Mouse (Mus musculus): ENCODE measurements around the gene Gm28042.

Gm28042 gene

DNA sequence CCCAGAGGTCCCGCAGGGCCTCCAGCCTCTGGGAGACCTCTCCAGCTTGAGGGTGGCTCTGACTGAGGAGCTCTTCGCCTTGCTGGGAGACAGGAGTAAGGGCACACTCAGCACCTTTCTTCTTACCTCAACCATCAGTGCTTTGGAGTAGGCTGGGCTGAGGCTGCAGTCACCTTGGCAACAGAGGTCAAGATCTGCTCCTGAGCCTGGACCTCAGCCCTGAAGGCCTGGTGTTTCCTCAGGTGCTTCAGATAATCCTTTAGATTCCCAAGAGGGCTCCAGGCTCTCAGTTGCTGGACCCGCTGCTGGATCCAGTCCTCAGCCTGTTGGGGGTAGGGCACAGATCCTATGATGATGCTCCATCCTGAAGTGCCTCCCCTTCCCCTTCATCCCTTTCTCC, 32.2 kb downstream of the Gm28042 start:
- no peak for DNase-seq (ENCODE audit: low spot score in 2 of 2)

- DNase-seq (ENCODE audit: low spot score in 2 of 2), result no peak
These were observed 32.9 kb downstream of the Gm28042 start for GRCm38 (mm10) chr2:120060190-120060589.

DNA sequence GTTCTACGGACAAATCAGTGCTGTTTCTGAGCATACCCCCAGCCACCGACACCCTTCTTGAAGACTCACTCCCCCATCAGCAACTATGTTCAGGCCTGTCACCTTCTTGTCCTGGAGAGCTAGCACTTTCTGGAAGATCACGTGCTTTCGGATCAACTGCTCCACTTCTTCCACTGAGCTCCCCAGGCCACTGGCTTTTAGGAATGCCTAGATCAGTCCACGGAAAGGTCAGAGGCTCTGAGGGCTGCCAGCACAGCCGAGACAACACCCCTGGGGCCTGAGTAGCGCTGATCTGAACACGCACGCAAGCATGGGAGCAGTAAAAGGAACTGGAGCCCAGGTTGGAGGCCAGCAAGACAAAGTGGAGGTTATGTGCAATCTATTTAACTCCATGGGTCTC, 33.4 kb downstream of the Gm28042 start:
- DNase-seq (ENCODE audit: low spot score in 2 of 2), result no peak

DNA sequence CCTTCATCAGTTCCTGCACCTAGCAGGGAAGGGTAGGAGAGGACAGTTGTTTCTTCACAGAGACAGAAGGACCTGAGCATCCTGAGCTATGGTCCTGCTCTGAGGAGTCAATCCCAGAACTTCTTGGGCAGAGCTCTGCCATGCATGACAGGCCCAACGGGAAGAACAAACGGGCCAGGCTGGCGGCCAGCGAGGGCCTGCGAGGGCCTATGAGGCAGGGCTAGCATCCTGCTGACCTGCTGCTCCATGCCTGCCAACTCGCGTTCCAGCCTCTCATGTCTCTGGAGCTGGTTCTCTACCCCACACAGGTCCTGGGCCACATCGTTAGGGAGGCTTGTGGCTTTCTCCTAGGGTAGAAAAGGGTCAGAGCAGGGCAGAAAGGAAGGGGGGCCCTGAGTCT, 35.0 kb downstream of the Gm28042 start:
- DNase-seq (ENCODE audit: low spot score in 2 of 2), result no peak

DNA sequence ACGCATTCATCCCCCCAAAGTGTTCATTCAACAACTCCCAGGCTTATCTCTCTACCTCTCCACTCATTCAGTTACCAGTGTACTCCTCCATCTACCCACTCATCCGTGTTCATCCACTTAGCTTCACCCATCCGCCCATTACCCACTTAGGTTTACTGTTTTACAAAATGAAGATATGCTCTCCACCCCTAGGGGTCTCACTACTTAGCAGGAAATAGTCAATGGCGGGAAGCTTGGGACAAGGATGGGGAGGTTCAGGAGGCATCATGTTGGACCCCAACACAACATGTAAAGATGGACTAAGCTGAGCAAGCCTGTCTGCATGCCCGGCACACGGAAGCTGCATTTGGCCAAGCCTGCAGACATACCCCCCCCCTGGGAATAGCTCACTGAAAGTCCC, 37.3 kb downstream of the Gm28042 start:
- no peak for DNase-seq (ENCODE audit: low spot score in 2 of 2)

GRCm38 (mm10) chr2:120065243-120065642, 38.0 kb downstream of the Gm28042 start:
- no peak for DNase-seq (ENCODE audit: low spot score in 2 of 2)

GRCm38 (mm10) chr2:120066224-120066623, 38.9 kb downstream of the Gm28042 start:
- no peak for DNase-seq (ENCODE audit: low spot score in 2 of 2)

GRCm38 (mm10) chr2:120068555-120069465, 41.5 kb downstream of the Gm28042 start:
- no peak for DNase-seq (ENCODE audit: low spot score in 2 of 2)

- DNase-seq (ENCODE audit: low spot score in 2 of 2), result no peak
These were observed 42.2 kb downstream of the Gm28042 start for GRCm38 (mm10) chr2:120069466-120069990.

- no peak for DNase-seq (ENCODE audit: low spot score in 2 of 2)
These were observed 46.8 kb downstream of the Gm28042 start for GRCm38 (mm10) chr2:120074096-120074495.

- DNase-seq (ENCODE audit: low spot score in 2 of 2), result peak; percentile 11 to 58
These were observed 48.9 kb downstream of the Gm28042 start for GRCm38 (mm10) chr2:120076076-120076705.

DNA sequence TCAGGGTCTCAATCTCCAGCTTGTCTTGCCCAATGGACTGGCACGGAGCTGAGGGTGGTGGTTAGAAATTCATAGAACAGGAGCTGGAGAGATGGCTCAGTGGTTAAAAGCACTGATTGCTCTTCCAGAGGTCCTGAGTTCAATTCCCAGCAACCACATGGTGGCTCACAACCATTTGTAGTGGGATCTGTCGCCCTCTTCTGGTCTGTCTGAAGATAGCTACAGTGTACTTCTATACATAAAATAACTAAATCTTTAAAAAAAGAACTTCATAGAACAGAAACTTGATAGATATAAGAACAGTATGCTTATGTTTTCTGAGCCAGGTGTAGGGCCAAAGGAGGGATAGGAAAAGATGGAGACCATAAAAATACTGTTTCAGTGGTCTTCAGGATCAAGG, 55.1 kb downstream of the Gm28042 start:
- DNase-seq (ENCODE audit: low spot score in 2 of 2), result no peak

DNA sequence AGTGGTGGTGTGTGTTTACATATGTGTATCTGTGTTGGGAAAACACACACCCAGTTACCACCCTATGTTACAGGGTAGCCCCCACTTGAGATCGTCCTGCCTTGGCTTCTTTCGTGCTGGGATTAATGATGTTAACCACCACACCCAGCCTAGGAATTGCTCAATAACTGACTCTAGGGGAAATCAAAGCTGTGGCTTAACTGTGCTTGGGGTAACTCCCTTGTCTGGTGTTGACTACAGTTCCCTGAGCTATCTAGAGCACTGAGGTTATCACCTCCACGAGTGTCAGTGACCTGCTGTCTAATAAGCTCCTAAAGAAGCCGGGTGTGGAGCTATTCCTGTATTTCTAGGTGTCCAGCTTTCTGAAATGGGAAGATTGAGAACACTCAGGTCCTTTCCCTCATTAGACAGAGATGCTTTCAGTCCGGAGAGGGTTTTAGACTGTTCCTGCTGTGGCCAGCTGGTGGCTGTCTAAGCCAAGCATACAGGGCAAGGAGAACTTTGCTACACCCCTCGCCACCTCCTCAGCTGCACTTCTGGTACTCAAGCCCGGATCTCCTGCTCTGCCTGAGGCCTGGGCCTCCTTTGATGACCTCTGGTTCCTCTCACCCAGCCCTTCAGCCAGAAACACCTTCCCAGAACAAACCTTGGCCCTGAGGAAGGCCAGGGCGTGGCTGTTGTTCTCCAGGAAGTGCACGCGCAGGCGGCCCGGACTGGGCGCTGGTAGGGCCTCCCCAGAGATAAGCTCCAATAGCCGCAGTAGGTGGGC, 57.5 kb downstream of the Gm28042 start:
- DNase-seq (ENCODE audit: low spot score in 2 of 2), result no peak

DNA sequence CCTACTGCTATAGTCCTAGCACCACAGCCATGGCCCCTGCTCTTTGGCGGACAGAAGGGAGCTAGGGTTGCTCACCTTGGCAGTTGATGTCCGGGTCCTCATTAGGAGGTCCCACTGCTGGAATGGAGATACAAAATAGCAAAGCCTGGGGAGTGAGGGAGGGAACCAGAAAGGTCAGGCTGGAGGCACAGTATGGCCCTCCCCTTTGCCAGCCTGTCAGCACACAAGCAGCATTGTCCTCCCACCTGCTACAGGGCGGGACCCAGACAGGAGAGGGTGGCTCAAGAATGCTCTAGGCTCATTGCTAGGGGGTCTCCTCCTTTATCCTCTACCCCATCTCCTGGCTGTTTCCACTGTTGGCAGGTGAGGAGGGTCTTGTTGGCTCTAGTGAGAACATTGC, 58.7 kb downstream of the Gm28042 start:
- no peak for DNase-seq (ENCODE audit: low spot score in 2 of 2)

DNA sequence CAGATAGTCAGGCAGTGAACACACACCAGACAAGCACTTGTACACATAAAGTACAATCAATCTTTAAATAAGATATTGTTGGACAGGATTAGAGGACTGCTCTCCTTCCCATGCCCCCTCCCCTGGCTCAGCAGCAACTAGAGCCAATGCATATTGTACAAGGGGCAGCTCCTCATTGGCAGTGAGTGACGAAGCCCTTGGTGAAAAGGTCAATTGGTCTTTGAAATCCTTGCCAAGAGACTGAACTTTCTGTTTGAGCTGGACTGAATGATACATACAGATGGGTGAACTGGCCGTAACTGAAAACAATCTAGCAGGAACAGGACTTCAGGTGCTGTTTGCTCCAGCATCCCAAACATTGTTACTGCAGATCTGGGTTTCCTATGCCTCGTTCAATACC, 60.1 kb downstream of the Gm28042 start:
- no peak for DNase-seq (ENCODE audit: low spot score in 2 of 2)

DNA sequence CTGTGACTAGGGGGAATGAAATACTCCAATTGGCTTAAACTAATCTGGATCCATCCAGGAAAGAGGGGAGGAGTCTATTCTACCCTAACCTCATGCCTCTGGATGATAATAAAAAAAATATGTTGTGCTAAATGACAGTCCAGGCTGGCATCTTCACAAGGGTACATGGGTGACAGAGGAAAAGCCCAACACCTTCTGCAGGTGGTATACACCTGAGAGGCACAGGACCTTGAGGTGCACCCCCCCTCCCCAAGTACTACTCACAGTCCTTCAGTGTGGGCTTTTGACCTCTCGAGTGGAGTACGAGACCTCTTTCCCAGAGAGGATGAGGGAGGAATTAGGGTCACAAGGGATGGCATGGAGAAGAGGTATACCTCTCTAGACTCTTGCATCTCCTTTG, 60.6 kb downstream of the Gm28042 start:
- no peak for DNase-seq (ENCODE audit: low spot score in 2 of 2)

- DNase-seq (ENCODE audit: low spot score in 2 of 2), result no peak
These were observed 63.7 kb downstream of the Gm28042 start for GRCm38 (mm10) chr2:120090979-120091378.

Data from thymus, postnatal 10 days (tissue).